Mouse (Mus musculus) thymus, adult 2 months (tissue): Measurements from ENCODE around the gene Cnot3.

Source experiments
- CTCF ChIP-seq: fragments of 200-500 bp; IDR thresholded peaks from 2 replicates; pipeline ENCODE4 v1.5.1; 2012; ENCODE audit warnings: mild to moderate bottlenecking, control low read depth, low read length, moderate library complexity, borderline replicate concordance; ENCODE audit not compliant: control insufficient read depth, poor library complexity, insufficient read depth; ENCODE audit errors: extremely low read depth
- POLR2A ChIP-seq: fragments of 200-500 bp; IDR thresholded peaks from 2 replicates; pipeline ENCODE4 v1.6.1; 2012; ENCODE audit warnings: mild to moderate bottlenecking, low read length, control low read depth, moderate library complexity; ENCODE audit not compliant: control insufficient read depth, poor library complexity, insufficient read depth; ENCODE audit errors: extremely low read depth

- no peak for TF ChIP-seq POLR2A
- no peak for TF ChIP-seq CTCF
Measured at GRCm38 (mm10) chr7:3703148-3703878, 58.2 kb downstream of the Cnot3 start.
